8 mouse cellular contexts compared by ENCODE assay signal in the genomic region with DNA sequence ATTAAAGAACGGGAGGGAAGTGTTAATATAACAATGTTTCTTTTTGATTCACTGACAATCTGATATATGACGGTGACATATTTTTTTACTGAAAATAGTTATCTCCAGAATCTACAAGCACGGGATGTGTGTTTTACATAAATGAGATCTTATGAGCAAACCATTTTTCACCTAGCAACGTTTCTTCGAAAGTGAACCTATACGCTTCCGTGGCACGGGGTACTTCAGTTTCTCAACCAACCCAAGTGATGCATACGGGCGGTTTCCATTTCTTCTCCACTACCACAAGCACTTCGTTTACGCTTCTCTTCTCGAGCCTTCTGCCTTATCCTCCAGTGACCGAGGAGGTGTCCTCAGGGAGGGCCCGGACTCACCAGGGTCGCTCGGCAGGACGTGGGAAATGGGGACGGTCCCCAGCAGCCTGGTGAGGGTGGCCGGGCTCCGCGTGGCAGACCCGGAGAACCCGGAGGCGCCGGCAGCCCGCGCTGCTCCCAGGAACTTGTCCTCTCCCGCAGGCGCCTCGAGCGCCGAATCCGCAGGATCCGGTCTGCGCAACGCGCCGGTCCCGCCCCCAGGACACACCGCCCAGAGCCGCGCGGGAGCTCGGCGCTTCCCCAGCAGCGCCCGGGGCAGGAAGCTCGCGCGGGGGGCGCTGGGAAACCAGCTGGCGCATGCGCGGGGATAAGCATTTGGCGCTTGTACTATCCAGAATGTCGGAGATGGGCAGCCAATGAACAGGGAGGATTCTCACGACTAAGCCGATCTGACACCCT. TPM values are rescaled to one million over a fixed set of nuclear protein-coding genes. Genes with fewer than 3 reads are reported as not detected.
A peak's percentile ranks its signal among the peaks of the same experiment; 100 is the strongest.
DNase-seq lines count a peak whose midpoint lies in the region; ATAC-seq and TF ChIP-seq lines count a peak whose summit lies in the region.

A gene (minus strand): TSS at position 644 of the 773 bp plus-strand sequence.

- peaks cover 6% of the 10 kb centered on the region for H3K4me1 ChIP-seq in bone marrow macrophage, adult 2 months (ENCODE audit: control insufficient read depth, insufficient read depth, low read length)
- peaks cover 4% of the 10 kb centered on the region; the same call in 1 of the 2 replicates for H3K4me1 ChIP-seq in embryonic fibroblast, embryonic 13.5 days (ENCODE audit: control insufficient read depth, insufficient read depth, low read length)
- peaks cover 6% of the 10 kb centered on the region for H3K4me1 ChIP-seq in heart, embryonic 10.5 days
- peaks cover 15% of the 10 kb centered on the region for H3K4me1 ChIP-seq in kidney, embryonic 16.5 days (ENCODE audit: insufficient read depth, low read length)
- H3K4me1 ChIP-seq in liver, adult 2 months (ENCODE audit: control insufficient read depth, insufficient read depth, low read length) = peaks cover 5% of the 10 kb centered on the region

- TF ChIP-seq CTCF in bone marrow macrophage, adult 2 months (IDR thresholded peaks at IDR 0.05; ENCODE audit: low read depth, low read length) = no peak
- TF ChIP-seq CTCF in embryonic fibroblast, embryonic 13.5 days (IDR thresholded peaks at IDR 0.05; ENCODE audit: borderline replicate concordance, insufficient read depth, low read length) = no peak
- no peak for TF ChIP-seq CTCF in liver, adult 2 months (IDR thresholded peaks at IDR 0.05; ENCODE audit: low read depth, low read length)

- peak within 1 kb of the TSS; percentile 94 for H3K9ac ChIP-seq in kidney, embryonic 16.5 days (replicated peaks; ENCODE audit: low read length)
- peak within 1 kb of the TSS; percentile 100 for H3K9ac ChIP-seq in liver, adult 2 months (ENCODE audit: low read depth, low read length)

- H3K4me2 ChIP-seq in kidney, embryonic 16.5 days (replicated peaks; ENCODE audit: low read depth, low read length) = peak within 1 kb of the TSS; percentile 76
- peak within 1 kb of the TSS; percentile 99 for H3K4me2 ChIP-seq in myocyte (ENCODE audit: low read depth)

- 1% methylated on average over 59 of the region's 59 CpGs for WGBS in heart, embryonic 10.5 days
- under 1% methylated on average over 59 of the region's 59 CpGs for WGBS in kidney, embryonic 16.5 days
- WGBS in liver, adult 2 months = under 1% methylated on average over 59 of the region's 59 CpGs

- peaks cover 26% of the 10 kb centered on the region for H3K36me3 ChIP-seq in heart, embryonic 10.5 days
- H3K36me3 ChIP-seq in kidney, embryonic 16.5 days (ENCODE audit: insufficient read depth, low read length) = peaks cover 23% of the 10 kb centered on the region
- H3K36me3 ChIP-seq in liver, adult 2 months (ENCODE audit: control insufficient read depth, insufficient read depth, low read length) = no peaks in the 10 kb centered on the region
- peaks cover 11% of the 10 kb centered on the region for H3K36me3 ChIP-seq in myocyte (ENCODE audit: control insufficient read depth, insufficient read depth)
- H3K36me3 ChIP-seq in splenic B cell, adult 2 months (ENCODE audit: control insufficient read depth, insufficient read depth, low read length, poor library complexity, severe bottlenecking) = peaks cover 2% of the 10 kb centered on the region

- peak within 1 kb of the TSS; percentile 79 for H3K27ac ChIP-seq in bone marrow macrophage, adult 2 months (ENCODE audit: insufficient read depth, low read depth, low read length)
- peak within 1 kb of the TSS; percentile 79 for H3K27ac ChIP-seq in embryonic fibroblast, embryonic 13.5 days (ENCODE audit: insufficient read depth, low read length)
- peak within 1 kb of the TSS; percentile 97 for H3K27ac ChIP-seq in heart, embryonic 10.5 days
- H3K27ac ChIP-seq in kidney, embryonic 16.5 days (ENCODE audit: low read length) = peak within 1 kb of the TSS; percentile 96
- H3K27ac ChIP-seq in liver, adult 2 months (replicated peaks; ENCODE audit: insufficient read depth, low read depth, low read length) = peak within 1 kb of the TSS; percentile 99

- DNase-seq in A20 (ENCODE audit: low read depth, low spot score) = peak; percentile 96
- DNase-seq in heart, embryonic 10.5 days (ENCODE audit: low spot score) = peak; percentile 97
- peak; percentile 84 for DNase-seq in liver, adult 2 months (ENCODE audit: extremely low read depth, low read depth, low spot score)
- peak; percentile 95 for DNase-seq in splenic B cell, adult 2 months (ENCODE audit: low read depth, low spot score)

- ATAC-seq in kidney, embryonic 16.5 days (ENCODE audit: low FRiP score, low TSS enrichment) = peak; percentile 97

- peak; percentile 53; the same call in 1 of the 2 replicates for TF ChIP-seq POLR2A in bone marrow macrophage, adult 2 months (IDR thresholded peaks at IDR 0.05; ENCODE audit: borderline replicate concordance, low read depth, low read length)
- TF ChIP-seq POLR2A in embryonic fibroblast, embryonic 13.5 days (IDR thresholded peaks at IDR 0.05; ENCODE audit: low read depth, low read length) = peak; percentile 80; the same call in 1 of the 2 replicates
- peak; percentile 93 for TF ChIP-seq POLR2A in liver, adult 2 months (IDR thresholded peaks at IDR 0.05; ENCODE audit: extremely low read depth, insufficient read depth, low read length)
- peak; percentile 81 for TF ChIP-seq POLR2A in myocyte (IDR thresholded peaks at IDR 0.05; ENCODE audit: insufficient read length, low read depth)

- no peaks in the 10 kb centered on the region for H3K9me3 ChIP-seq in heart, embryonic 10.5 days
- H3K9me3 ChIP-seq in kidney, embryonic 16.5 days (ENCODE audit: low read length) = no peaks in the 10 kb centered on the region

- H3K4me3 ChIP-seq in bone marrow macrophage, adult 2 months (ENCODE audit: insufficient read depth, low read length) = peak within 1 kb of the TSS; percentile 78
- H3K4me3 ChIP-seq in embryonic fibroblast, embryonic 13.5 days (ENCODE audit: insufficient read depth, low read length) = peak within 1 kb of the TSS; percentile 96
- H3K4me3 ChIP-seq in heart, embryonic 10.5 days = peak within 1 kb of the TSS; percentile 87
- peak within 1 kb of the TSS; percentile 80 for H3K4me3 ChIP-seq in kidney, embryonic 16.5 days (ENCODE audit: low read length)
- H3K4me3 ChIP-seq in liver, adult 2 months (ENCODE audit: insufficient read depth, low read depth, low read length) = peak within 1 kb of the TSS; percentile 99
- H3K4me3 ChIP-seq in myocyte = peak within 1 kb of the TSS; percentile 92

- no peaks in the 10 kb centered on the region for H3K79me2 ChIP-seq in liver, adult 2 months (ENCODE audit: control insufficient read depth, insufficient read depth, low read length)
- H3K79me2 ChIP-seq in myocyte (ENCODE audit: control insufficient read depth, insufficient read depth) = peaks cover 9% of the 10 kb centered on the region

- H3K27me3 ChIP-seq in heart, embryonic 10.5 days (ENCODE audit: insufficient read depth, poor library complexity, severe bottlenecking) = no peaks in the 10 kb centered on the region
- H3K27me3 ChIP-seq in kidney, embryonic 16.5 days (ENCODE audit: insufficient read depth, low read length) = no peaks in the 10 kb centered on the region
- no peaks in the 10 kb centered on the region for H3K27me3 ChIP-seq in liver, adult 2 months (ENCODE audit: control insufficient read depth, insufficient read depth, low read length)
- no peaks in the 10 kb centered on the region for H3K27me3 ChIP-seq in myocyte (ENCODE audit: control insufficient read depth, insufficient read depth, insufficient read length)
- no peaks in the 10 kb centered on the region for H3K27me3 ChIP-seq in splenic B cell, adult 2 months (ENCODE audit: control insufficient read depth, insufficient read depth, low read length, poor library complexity, severe bottlenecking)

- peak within 1 kb of the TSS; percentile 87 for H3ac ChIP-seq in myocyte (ENCODE audit: control insufficient read depth, insufficient read length)

TF ChIP-seq in myocyte, 11 proteins besides CTCF, POLR2A, EP300 and RAD21:
- peak; percentile 26 for TF ChIP-seq E2F4 (IDR thresholded peaks at IDR 0.05; ENCODE audit: insufficient read depth)
- TF ChIP-seq POLR2AphosphoS2 (IDR thresholded peaks at IDR 0.05; ENCODE audit: insufficient read length, low read depth) = peak; percentile 75
- TF ChIP-seq MYOG (IDR thresholded peaks at IDR 0.05; ENCODE audit: control insufficient read depth in 1 of 3, insufficient read depth in 1 of 3, insufficient read length in 2 of 3, low read depth in 2 of 3) = peak in 1 of 3 experiments; percentile 2
- no peak for TF ChIP-seq MAX (IDR thresholded peaks at IDR 0.05; ENCODE audit: low read depth)
TF ChIP-seq in myocyte: peak in this region for 3.

RNA-seq across cellular contexts. Expression of the gene that starts here (rescaled TPM):
- 2.6 and 4.1 TPM in 2 replicates for polyA plus RNA-seq in bone marrow macrophage, adult 2 months (2012; ENCODE audit: insufficient read depth, insufficient read length, missing spikeins)
- polyA plus RNA-seq in embryonic fibroblast, embryonic 13.5 days (2011; ENCODE audit: insufficient read length, low read depth, missing spikeins) = 6.5 TPM in 2 replicates
- 19.5 and 23.0 TPM in 2 replicates for polyA plus RNA-seq in heart, embryonic 10.5 days (2016; fragmentation: Nextera tagmentation; extraction: Ambion mirVana)
- polyA plus RNA-seq in kidney, embryonic 16.5 days (2015; fragmentation: Nextera tagmentation; extraction: Ambion mirVana) = 24.1 and 26.5 TPM in 2 replicates
- total RNA-seq in liver, adult 2 months (2014; rRNA removed) = 4.5 and 4.8 TPM in 2 replicates
- 7.6 and 10.7 TPM in 2 replicates for polyA plus RNA-seq in liver, adult 2 months (2012; rRNA removed)
- 9.9 TPM for polyA plus RNA-seq in myocyte (2012; fragmentation: generic; extraction: Trizol)

Comparison
In these comparisons a context has a peak if more than half of its experiments do, and no peak if none do; other contexts are left out.
1. Peak in every context shown above with its lines: DNase-seq, ATAC-seq, H3K4me3 ChIP-seq and H3K27ac ChIP-seq.